Mouse (Mus musculus) lung, postnatal 0 days (tissue): ENCODE data around the gene Tspan3. TPM values are rescaled to one million over a fixed set of nuclear protein-coding genes. Genes with fewer than 3 reads are reported as not detected.

Experiments used
- ATAC-seq: fragments of 200-750 bp; cut with Nextera tagmentation; 2 replicates; pipeline ENCODE4 v1.8.0; 2017; ENCODE audit warnings: moderate library complexity
- DNase-seq: peaks from one replicate; pipeline ENCODE4 v3.0.0-alpha.2; 2016; ENCODE audit warnings: low spot score
- H3K27ac ChIP-seq: fragments of 300-500 bp; sonication (generic); 2 replicates; pipeline ENCODE4 v1.5.1; 2014; ENCODE audit warnings: antibody characterized with exemption, mild to moderate bottlenecking, low read length, mixed read lengths
- H3K27me3 ChIP-seq: fragments of 300-500 bp; sonication (generic); replicated peaks from 2 replicates; pipeline ENCODE4 v1.6.1; 2014; ENCODE audit warnings: low read length, mixed read lengths; ENCODE audit not compliant: insufficient read depth
- H3K36me3 ChIP-seq: fragments of 300-500 bp; sonication (generic); 2 replicates; pipeline ENCODE4 v1.6.1; 2014; ENCODE audit warnings: low read length, mixed read lengths; ENCODE audit not compliant: insufficient read depth
- H3K4me1 ChIP-seq: fragments of 300-500 bp; sonication (generic); 2 replicates; pipeline ENCODE4 v1.6.1; 2014; ENCODE audit warnings: antibody characterized with exemption, low read depth, low read length, mixed read lengths; ENCODE audit not compliant: insufficient read depth
- H3K4me2 ChIP-seq: fragments of 300-500 bp; sonication (generic); replicated peaks from 2 replicates; pipeline ENCODE4 v1.6.1; 2014; ENCODE audit warnings: low read depth, mild to moderate bottlenecking, low read length, moderate library complexity, mixed read lengths
- H3K4me3 ChIP-seq: fragments of 300-500 bp; sonication (generic); 2 replicates; pipeline ENCODE4 v1.5.1; 2014; ENCODE audit warnings: low read depth, low read length
- H3K9ac ChIP-seq: fragments of 300-500 bp; sonication (generic); replicated peaks from 2 replicates; pipeline ENCODE4 v1.6.1; 2014; ENCODE audit warnings: low read depth, mild to moderate bottlenecking
- H3K9me3 ChIP-seq: fragments of 300-500 bp; sonication (generic); 2 replicates; pipeline ENCODE4 v1.6.1; 2016; ENCODE audit warnings: low read length, mixed read lengths
- CTCF ChIP-seq: IDR thresholded peaks from 2 replicates; pipeline ENCODE4 v1.5.1; 2016; ENCODE audit warnings: antibody characterized with exemption, mild to moderate bottlenecking
- EP300 ChIP-seq: IDR thresholded peaks from 2 replicates; pipeline ENCODE4 v1.6.1; 2016; ENCODE audit warnings: antibody characterized with exemption, mild to moderate bottlenecking, control low read depth
- WGBS: fragments of 180-500 bp; shearing (Covaris S2); extraction: QIAGEN DNeasy Blood & Tissue Kit; methylation state at CpG from one replicate; pipeline ENCODE4 v1.1.7; 2014; 5-methylcytosine and 5-hydroxymethylcytosine counted together
- polyA plus RNA-seq: library from polyadenylated mRNA; unstranded; fragments of >200 nt; fragmentation: Nextera tagmentation; extraction: Ambion mirVana; gene quantifications from 2 replicates; pipeline ENCODE4 v1.2.1, GENCODE M21; 2015

Gene Tspan3
- polyA plus RNA-seq, 1 experiment from 2014 or later = 190 TPM

GRCm38 (mm10) chr9:56180118-56180781 lies 15.0 kb upstream of the Tspan3 start:
- no peak overlapping the region for H3K4me2 ChIP-seq
- no peak overlapping the region for H3K27ac ChIP-seq
- H3K27me3 ChIP-seq = no peaks in the 10 kb centered on the region
- H3K9ac ChIP-seq = no peak overlapping the region
- no peaks in the 10 kb centered on the region for H3K36me3 ChIP-seq
- 46% methylated on average over 8 of the region's 8 CpGs for WGBS
- H3K9me3 ChIP-seq = no peaks in the 10 kb centered on the region
- TF ChIP-seq CTCF (no peak), EP300 (no peak)
- ATAC-seq = no peak
- no peaks in the 10 kb centered on the region for H3K4me1 ChIP-seq
- H3K4me3 ChIP-seq = no peak overlapping the region
- no peak for DNase-seq

GRCm38 (mm10) chr9:56179416-56180117 lies 14.3 kb upstream of the Tspan3 start:
- Histone ChIP-seq H3K9ac (no peak overlapping the region), H3K36me3 (no peaks in the 10 kb centered on the region), H3K4me3 (no peak overlapping the region), H3K27ac (no peak overlapping the region), H3K27me3 (no peaks in the 10 kb centered on the region), H3K4me1 (no peaks in the 10 kb centered on the region), H3K4me2 (no peak overlapping the region), H3K9me3 (no peaks in the 10 kb centered on the region)
- TF ChIP-seq EP300 (no peak), CTCF (peak; percentile 59)
- peak; percentile 25 for DNase-seq
- WGBS = 72% methylated on average over 6 of the region's 6 CpGs
- no peak for ATAC-seq

GRCm38 (mm10) chr9:56177354-56177753 lies 12.1 kb upstream of the Tspan3 start:
- ATAC-seq (no peak), DNase-seq (no peak)
- no peaks in the 10 kb centered on the region for H3K9me3 ChIP-seq
- no peak for TF ChIP-seq EP300
- no peak for TF ChIP-seq CTCF
- H3K27ac ChIP-seq = no peak overlapping the region
- H3K4me2 ChIP-seq = no peak overlapping the region
- H3K36me3 ChIP-seq = no peaks in the 10 kb centered on the region
- WGBS = 77% methylated on average over 4 of the region's 4 CpGs
- H3K4me3 ChIP-seq = no peak overlapping the region
- no peak overlapping the region for H3K9ac ChIP-seq
- H3K27me3 ChIP-seq = no peaks in the 10 kb centered on the region
- H3K4me1 ChIP-seq = no peaks in the 10 kb centered on the region

GRCm38 (mm10) chr9:56175316-56175715 lies 10.0 kb upstream of the Tspan3 start:
- Histone ChIP-seq H3K9ac (no peak overlapping the region), H3K36me3 (no peaks in the 10 kb centered on the region), H3K4me2 (no peak overlapping the region), H3K27me3 (no peaks in the 10 kb centered on the region), H3K4me1 (no peaks in the 10 kb centered on the region), H3K4me3 (no peak overlapping the region), H3K9me3 (no peaks in the 10 kb centered on the region), H3K27ac (no peak overlapping the region)
- ATAC-seq (no peak), DNase-seq (no peak)
- TF ChIP-seq EP300 = no peak
- TF ChIP-seq CTCF = no peak
- WGBS = 83% methylated on average over 3 of the region's 3 CpGs

GRCm38 (mm10) chr9:56167690-56168089 lies 2.4 kb upstream of the Tspan3 start:
- no peak overlapping the region for H3K4me3 ChIP-seq
- 63% methylated on average over 6 of the region's 6 CpGs for WGBS
- no peaks in the 10 kb centered on the region for H3K27me3 ChIP-seq
- ATAC-seq = no peak
- H3K36me3 ChIP-seq = no peaks in the 10 kb centered on the region
- H3K4me2 ChIP-seq = no peak overlapping the region
- no peaks in the 10 kb centered on the region for H3K4me1 ChIP-seq
- DNase-seq = no peak
- no peak overlapping the region for H3K27ac ChIP-seq
- TF ChIP-seq CTCF = no peak
- no peak overlapping the region for H3K9ac ChIP-seq
- no peaks in the 10 kb centered on the region for H3K9me3 ChIP-seq

GRCm38 (mm10) chr9:56166161-56166560 lies 884 bp upstream of the Tspan3 start:
- TF ChIP-seq CTCF (no peak), EP300 (no peak)
- H3K4me2 ChIP-seq = no peak overlapping the region
- WGBS = 32% methylated on average over 5 of the region's 5 CpGs
- no peak for DNase-seq
- no peak overlapping the region for H3K4me3 ChIP-seq
- no peak overlapping the region for H3K9ac ChIP-seq
- H3K27ac ChIP-seq = no peak overlapping the region
- no peaks in the 10 kb centered on the region for H3K9me3 ChIP-seq
- no peaks in the 10 kb centered on the region for H3K4me1 ChIP-seq
- ATAC-seq = no peak
- H3K27me3 ChIP-seq = no peaks in the 10 kb centered on the region
- no peaks in the 10 kb centered on the region for H3K36me3 ChIP-seq
